Comparison of ENCODE assay signal across 13 mouse cellular contexts in genomic region chr16:41903654-41904053, GRCm38 (mm10).
DNase-seq lines count a peak whose midpoint lies in the region; ATAC-seq lines count a peak whose summit lies in the region.
"Had no signal": no experiment of that assay in that cellular context is flagged by ENCODE, and none has a peak within 500 bp of the region (broad histone marks: within the 10 kb centered on the region; RNA-seq: fewer than 3 reads in every experiment).

No protein-coding gene starts in this region.

- no peaks in the 10 kb centered on the region for H3K27me3 ChIP-seq in hindbrain, embryonic 11.5 days (ENCODE audit: control insufficient read depth, insufficient read depth, low read length)
- H3K27me3 ChIP-seq in hindbrain, embryonic 10.5 days (ENCODE audit: insufficient read depth, poor library complexity, severe bottlenecking) = no peaks in the 10 kb centered on the region
- no peaks in the 10 kb centered on the region for H3K27me3 ChIP-seq in hindbrain, embryonic 16.5 days (replicated peaks; ENCODE audit: control insufficient read depth, insufficient read depth, low read length)
- H3K27me3 ChIP-seq: embryonic facial prominence, embryonic 12.5 days; heart, embryonic 12.5 days; Patski had no signal

- no peak overlapping the region for H3K4me2 ChIP-seq in hindbrain, embryonic 11.5 days (replicated peaks; ENCODE audit: low read depth, low read length)
- H3K4me2 ChIP-seq in hindbrain, embryonic 16.5 days (ENCODE audit: low read length) = no peak overlapping the region
- H3K4me2 ChIP-seq: embryonic facial prominence, embryonic 12.5 days; heart, embryonic 12.5 days had no signal

- no peaks in the 10 kb centered on the region for H3K9me3 ChIP-seq in hindbrain, embryonic 11.5 days (ENCODE audit: control insufficient read depth, low read length)
- H3K9me3 ChIP-seq in hindbrain, embryonic 10.5 days = no peaks in the 10 kb centered on the region
- no peaks in the 10 kb centered on the region for H3K9me3 ChIP-seq in hindbrain, embryonic 16.5 days (ENCODE audit: control insufficient read depth, low read length)
- H3K9me3 ChIP-seq: embryonic facial prominence, embryonic 12.5 days; heart, embryonic 12.5 days had no signal

- H3K4me1 ChIP-seq in hindbrain, embryonic 11.5 days (replicated peaks; ENCODE audit: control insufficient read depth, insufficient read depth, low read length) = no peaks in the 10 kb centered on the region
- 0 out of 2 replicates have a peak, but pooled peaks cover 3% of the 10 kb centered on the region for H3K4me1 ChIP-seq in hindbrain, embryonic 10.5 days (replicated peaks)
- H3K4me1 ChIP-seq in hindbrain, embryonic 16.5 days (ENCODE audit: control insufficient read depth, insufficient read depth, low read depth, low read length) = peaks cover 4% of the 10 kb centered on the region
- H3K4me1 ChIP-seq: embryonic facial prominence, embryonic 12.5 days; heart, embryonic 12.5 days had no signal

- 53% methylated on average over 3 of the region's 3 CpGs for WGBS in hindbrain, embryonic 11.5 days
- WGBS in hindbrain, embryonic 10.5 days = 67% methylated on average over 3 of the region's 3 CpGs
- 15% methylated on average over 3 of the region's 3 CpGs for WGBS in hindbrain, embryonic 16.5 days

- DNase-seq in hindbrain, embryonic 11.5 days (ENCODE audit: low spot score) = peak; percentile 22
- no peak for DNase-seq in hindbrain, embryonic 10.5 days (ENCODE audit: low spot score)
- DNase-seq in brain, adult 2 months (ENCODE audit: low read depth, low spot score) = peak; percentile 91
- DNase-seq in cerebellum, adult 9-10 months = peak; percentile 84
- DNase-seq in kidney, adult 8-10 months = no peak
- no peak for DNase-seq in ovary, postnatal 36 days (ENCODE audit: low spot score)
- no peak for DNase-seq in ovary, postnatal 10 days (ENCODE audit: low spot score)
- DNase-seq: thymus, adult 2 months had no signal

- ATAC-seq in hindbrain, embryonic 11.5 days (ENCODE audit: low FRiP score) = peak; percentile 86
- peak; percentile 87 for ATAC-seq in hindbrain, embryonic 16.5 days
- ATAC-seq: intestine, postnatal 0 days; Patski had no signal

- H3K27ac ChIP-seq in hindbrain, embryonic 11.5 days (ENCODE audit: low read depth, low read length) = no peak overlapping the region
- no peak overlapping the region for H3K27ac ChIP-seq in hindbrain, embryonic 10.5 days
- no peak overlapping the region for H3K27ac ChIP-seq in hindbrain, embryonic 16.5 days (ENCODE audit: low read depth, low read length)
- H3K27ac ChIP-seq: embryonic facial prominence, embryonic 12.5 days had no signal

- no peak overlapping the region for H3K4me3 ChIP-seq in hindbrain, embryonic 11.5 days (ENCODE audit: low read depth, low read length)
- no peak overlapping the region for H3K4me3 ChIP-seq in hindbrain, embryonic 10.5 days
- H3K4me3 ChIP-seq in hindbrain, embryonic 16.5 days (ENCODE audit: low read length) = no peak overlapping the region
- H3K4me3 ChIP-seq: embryonic facial prominence, embryonic 12.5 days; heart, embryonic 12.5 days had no signal

- H3K36me3 ChIP-seq in hindbrain, embryonic 11.5 days (ENCODE audit: control insufficient read depth, insufficient read depth, low read length) = no peaks in the 10 kb centered on the region
- H3K36me3 ChIP-seq in hindbrain, embryonic 10.5 days = no peaks in the 10 kb centered on the region
- H3K36me3 ChIP-seq in hindbrain, embryonic 16.5 days (ENCODE audit: control insufficient read depth, insufficient read depth, low read length) = no peaks in the 10 kb centered on the region
- H3K36me3 ChIP-seq: embryonic facial prominence, embryonic 12.5 days; heart, embryonic 12.5 days had no signal

- no peak overlapping the region for H3K9ac ChIP-seq in hindbrain, embryonic 11.5 days (ENCODE audit: low read depth, low read length)
- H3K9ac ChIP-seq in hindbrain, embryonic 16.5 days (ENCODE audit: low read depth, low read length) = no peak overlapping the region
- H3K9ac ChIP-seq: embryonic facial prominence, embryonic 12.5 days; heart, embryonic 12.5 days had no signal

Comparison
In these comparisons a context has a peak if more than half of its experiments do, and no peak if none do; other contexts are left out.
1. DNase-seq: peak in hindbrain, embryonic 11.5 days (single experiment), brain, adult 2 months (single experiment) and cerebellum, adult 9-10 months (single experiment); none in hindbrain, embryonic 10.5 days (single experiment), kidney, adult 8-10 months (0 of 2), ovary, postnatal 36 days (single experiment) and ovary, postnatal 10 days (single experiment).